Mouse (Mus musculus) E14TG2a.4 (cell line): ENCODE data around the gene Plppr2.

Source experiments
- CTCF ChIP-seq: conservative IDR thresholded peaks from 2 replicates; pipeline ENCODE4 v1.5.1; 2014; ENCODE audit warnings: low read length
- NANOG ChIP-seq: IDR thresholded peaks from 2 replicates; pipeline ENCODE4 v1.6.1; 2014; ENCODE audit warnings: borderline replicate concordance, low read length, mixed read lengths
- POU5F1 ChIP-seq: IDR thresholded peaks from 2 replicates; pipeline ENCODE4 v1.6.1; 2014; ENCODE audit warnings: low read length, borderline replicate concordance

DNA sequence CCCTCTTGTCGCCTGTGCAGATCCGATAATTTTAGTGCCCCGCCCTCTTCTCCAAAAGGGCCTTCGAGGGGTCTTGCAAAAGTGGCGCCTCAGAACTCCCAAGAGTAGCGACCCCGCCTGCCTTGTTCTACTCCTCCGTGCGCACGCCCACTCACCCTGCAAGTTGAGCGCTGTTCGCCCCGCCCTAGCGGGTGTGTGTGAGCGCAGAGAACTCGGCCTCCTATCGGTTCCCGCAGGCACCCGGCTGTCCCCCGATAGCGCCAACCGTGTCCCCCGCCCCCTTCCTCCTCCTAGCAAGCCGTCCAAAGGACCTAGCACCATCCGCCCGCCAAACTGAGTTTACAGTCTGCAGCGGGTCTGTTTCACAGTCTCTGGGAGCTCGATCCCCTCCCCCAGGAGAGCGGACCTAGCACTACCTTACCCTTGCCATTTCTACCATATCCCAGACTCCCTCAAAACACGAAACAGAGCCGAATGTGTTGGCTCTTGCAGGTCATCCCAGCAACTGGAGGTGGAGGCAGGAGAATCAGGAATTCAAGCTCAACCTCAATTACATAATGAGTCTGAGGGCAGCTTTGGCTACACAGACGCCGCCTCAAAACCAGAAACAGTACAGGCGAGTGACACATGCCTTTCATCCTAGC, 25.7 kb downstream of the Plppr2 start:
- TF ChIP-seq CTCF (no peak), POU5F1 (no peak), NANOG (no peak)
